Mouse (Mus musculus) CH12.LX (cell line): Measurements from ENCODE around the gene Odf4. TPM values are rescaled to one million over a fixed set of nuclear protein-coding genes. Genes with fewer than 3 reads are reported as not detected.
A peak's percentile ranks its signal among the peaks of the same experiment; 100 is the strongest.

Experiments used
- DNase-seq: peaks from one replicate; pipeline ENCODE4 v3.0.0-alpha.2; 2013; ENCODE audit errors: extremely low read depth
- H3K27ac ChIP-seq: 2 replicates; pipeline ENCODE4 v1.5.1; 2012; ENCODE audit warnings: low read depth, mild to moderate bottlenecking, control low read depth, moderate library complexity; ENCODE audit not compliant: insufficient read depth
- H3K27me3 ChIP-seq: replicated peaks from 2 replicates; pipeline ENCODE3; 2012; ENCODE audit warnings: inconsistent platforms
- H3K36me3 ChIP-seq, 2 experiments: replicated peaks in 1 of 2; 2 replicates each; pipeline versions ENCODE3 to v1.6.1; 2012; ENCODE audit warnings: inconsistent platforms in 1 of 2, low read length in 1 of 2, mild to moderate bottlenecking in 1 of 2, mixed read lengths in 1 of 2, moderate library complexity in 1 of 2; ENCODE audit not compliant: control insufficient read depth in 1 of 2, insufficient read depth in 1 of 2
- H3K4me1 ChIP-seq, 2 experiments: 2 replicates each; pipeline ENCODE4 v1.6.1; 2012; ENCODE audit warnings: inconsistent platforms in 1 of 2, moderate library complexity in 1 of 2; ENCODE audit not compliant: insufficient read depth in 2 of 2, control insufficient read depth in 1 of 2
- H3K4me2 ChIP-seq: 2 replicates; pipeline ENCODE4 v1.6.1; 2012; ENCODE audit warnings: low read depth, mild to moderate bottlenecking, control low read depth; ENCODE audit not compliant: poor library complexity, insufficient read depth, severe bottlenecking
- H3K4me3 ChIP-seq, 3 experiments: fragments of 150-350 bp in 1 of 3; sonication (generic) in 1 of 3; replicated peaks in 1 of 3; 2 replicates each; pipeline versions ENCODE3 to v1.5.1; 2011 to 2012; ENCODE audit warnings: low read depth in 2 of 3, low read length in 2 of 3, mild to moderate bottlenecking in 2 of 3, moderate library complexity in 2 of 3, control low read depth in 1 of 3, improper control_type of control experiment in 1 of 3, inconsistent platforms in 1 of 3, mixed read lengths in 1 of 3; ENCODE audit not compliant: poor library complexity in 1 of 3
- H3K79me2 ChIP-seq: replicated peaks from 2 replicates; pipeline ENCODE4 v1.6.1; 2012; ENCODE audit warnings: mild to moderate bottlenecking, moderate library complexity; ENCODE audit not compliant: control insufficient read depth, poor library complexity, insufficient read depth, severe bottlenecking; ENCODE audit errors: extremely low read depth
- H3K9ac ChIP-seq: 2 replicates; pipeline ENCODE4 v1.6.1; 2012; ENCODE audit warnings: low read depth, mild to moderate bottlenecking, control low read depth, moderate library complexity; ENCODE audit not compliant: insufficient read depth
- H3K9me3 ChIP-seq: replicated peaks from 2 replicates; pipeline ENCODE3; 2012; ENCODE audit warnings: low read length, inconsistent platforms, mixed read lengths
- CHD1 ChIP-seq: IDR thresholded peaks from 2 replicates; pipeline ENCODE4 v1.6.1; 2012; ENCODE audit warnings: low read depth, low read length, improper control_type of control experiment, inconsistent platforms
- CTCF ChIP-seq, 2 experiments: IDR thresholded peaks in 1 of 2; conservative IDR thresholded peaks in 1 of 2; 2 replicates each; pipeline ENCODE4 v1.5.1; 2011 to 2012; ENCODE audit warnings: low read depth in 2 of 2, low read length in 2 of 2, improper control_type of control experiment in 1 of 2, inconsistent platforms in 1 of 2, mild to moderate bottlenecking in 1 of 2, moderate library complexity in 1 of 2
- E2F4 ChIP-seq: IDR thresholded peaks from 2 replicates; pipeline ENCODE4 v1.6.1; 2011; ENCODE audit warnings: low read depth, low read length, improper control_type of control experiment; ENCODE audit not compliant: insufficient replicate concordance
- ELF1 ChIP-seq: IDR thresholded peaks from 2 replicates; pipeline ENCODE4 v1.6.1; 2014; ENCODE audit warnings: low read depth, mild to moderate bottlenecking, inconsistent platforms, low read length, improper control_type of control experiment
- EP300 ChIP-seq: IDR thresholded peaks from 2 replicates; pipeline ENCODE4 v1.6.1; 2011; ENCODE audit warnings: low read length, improper control_type of control experiment
- ETS1 ChIP-seq: conservative IDR thresholded peaks from 2 replicates; pipeline ENCODE4 v1.6.1; 2012; ENCODE audit warnings: low read depth, mild to moderate bottlenecking, inconsistent platforms, low read length, improper control_type of control experiment, moderate library complexity
- GABPA ChIP-seq: IDR thresholded peaks from 2 replicates; pipeline ENCODE4 v1.6.1; 2012; ENCODE audit warnings: low read depth, low read length, improper control_type of control experiment, inconsistent platforms; ENCODE audit not compliant: insufficient replicate concordance
- JUND ChIP-seq: conservative IDR thresholded peaks from 2 replicates; pipeline ENCODE4 v1.6.1; 2011; ENCODE audit warnings: low read depth, low read length, improper control_type of control experiment
- MAX ChIP-seq: IDR thresholded peaks from 2 replicates; pipeline ENCODE4 v1.6.1; 2011; ENCODE audit warnings: low read length, improper control_type of control experiment
- MAZ ChIP-seq: IDR thresholded peaks from 2 replicates; pipeline ENCODE4 v1.6.1; 2012; ENCODE audit warnings: low read depth, mild to moderate bottlenecking, inconsistent platforms, low read length, improper control_type of control experiment, moderate library complexity
- MEF2A ChIP-seq: IDR thresholded peaks from 2 replicates; pipeline ENCODE4 v1.6.1; 2014; ENCODE audit warnings: low read depth, mild to moderate bottlenecking, inconsistent platforms, low read length, improper control_type of control experiment, borderline replicate concordance
- MXI1 ChIP-seq: IDR thresholded peaks from 2 replicates; pipeline ENCODE4 v1.6.1; 2011; ENCODE audit warnings: mild to moderate bottlenecking, low read depth, low read length, improper control_type of control experiment
- MYC ChIP-seq: IDR thresholded peaks from 2 replicates; pipeline ENCODE4 v1.6.1; 2011; ENCODE audit warnings: low read depth, mild to moderate bottlenecking, improper control_type of control experiment, low read length
- POLR2A ChIP-seq: IDR thresholded peaks from 2 replicates; pipeline ENCODE4 v1.6.1; 2011; ENCODE audit warnings: low read depth, mild to moderate bottlenecking, improper control_type of control experiment, low read length
- RAD21 ChIP-seq: IDR thresholded peaks from 2 replicates; pipeline ENCODE4 v1.6.1; 2011; ENCODE audit warnings: low read depth, mild to moderate bottlenecking, low read length, improper control_type of control experiment, moderate library complexity
- SIN3A ChIP-seq: IDR thresholded peaks from 2 replicates; pipeline ENCODE4 v1.6.1; 2012; ENCODE audit warnings: low read length, improper control_type of control experiment, inconsistent platforms
- SMC3 ChIP-seq: IDR thresholded peaks from 2 replicates; pipeline ENCODE4 v1.6.1; 2011; ENCODE audit warnings: low read depth, low read length, improper control_type of control experiment
- TBP ChIP-seq: conservative IDR thresholded peaks from 2 replicates; pipeline ENCODE4 v1.6.1; 2011; ENCODE audit warnings: low read depth, low read length, improper control_type of control experiment
- USF1 ChIP-seq: IDR thresholded peaks from 2 replicates; pipeline ENCODE4 v1.6.1; 2014; ENCODE audit warnings: low read depth, mild to moderate bottlenecking, inconsistent platforms, low read length, improper control_type of control experiment
- dilution Hi-C: fragments of 300-500 bp; cut with MboI; formaldehyde crosslinking; loops from 2 replicates; pipeline ENCODE4 v1.14.3; 2020; ENCODE audit warnings: low sequenced_read_pairs; ENCODE audit not compliant: extremely low pct_unique_long_range_greater_than_20kb, extremely low pct_ligation_motif_present
- in situ Hi-C: fragments of 300-500 bp; cut with MboI; formaldehyde crosslinking; loops from 3 replicates; pipeline ENCODE4 v1.14.3; 2019; ENCODE audit warnings: low sequenced_read_pairs, low pct_ligation_motif_present, low pct_unique_long_range_greater_than_20kb, mixed read lengths
- polyA plus RNA-seq: library from polyadenylated mRNA; unstranded; fragments of >175 nt; gene quantifications from 2 replicates; pipeline ENCODE4 v1.2.1, GENCODE M21; 2012; ENCODE audit warnings: low read depth; ENCODE audit not compliant: insufficient read length
- total RNA-seq, 2 experiments: library from RNA; depleted of rRNA; stranded (reverse); fragments of 300-350 nt in 1 of 2; fragments of >200 nt in 1 of 2; gene quantifications; 2 replicates each; pipeline ENCODE4 v1.2.3; 2012 to 2014

Odf4 gene
- total and polyA plus RNA-seq, 3 experiments: not detected

DNA sequence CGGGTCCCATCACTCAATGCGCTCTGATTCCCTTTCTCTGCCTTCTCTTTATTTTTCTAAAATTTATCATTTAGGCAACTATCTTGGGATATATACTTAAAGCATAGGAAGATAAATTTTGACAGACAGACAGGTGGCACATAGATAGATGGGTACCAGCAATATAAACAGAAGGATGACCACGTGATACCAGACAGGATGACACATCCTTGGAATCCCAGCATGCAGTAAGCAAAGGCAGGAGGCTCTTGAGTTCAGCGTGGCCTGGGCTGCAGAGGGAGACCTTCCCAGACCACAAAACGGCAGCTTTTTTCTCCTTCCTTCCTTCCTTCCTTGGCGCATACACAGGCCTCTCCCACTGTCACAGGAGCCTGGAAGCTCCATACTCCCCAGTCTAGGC, 29.0 kb downstream of the Odf4 start:
- in situ Hi-C loops: no loop called here
- peaks cover 15% of the 10 kb centered on the region for H3K79me2 ChIP-seq

GRCm38 (mm10) chr11:68897120-68897519, 29.8 kb downstream of the Odf4 start:
- in situ Hi-C loops (no loop called here), dilution Hi-C loops (no loop called here)
- no peak overlapping the region for H3K9ac ChIP-seq
- no peaks in the 10 kb centered on the region for H3K36me3 ChIP-seq
- peaks cover 5% of the 10 kb centered on the region for H3K9me3 ChIP-seq
- peak; percentile 66; the same call in 1 of the 2 replicates for TF ChIP-seq MYC
- TF ChIP-seq ELF1: no peak
- TF ChIP-seq CTCF (conservative IDR thresholded peaks at IDR 0.05 in 1 of 2, IDR thresholded peaks at IDR 0.05 in 1 of 2; ENCODE audit: low read depth in 2 of 2, low read length in 2 of 2): peak; percentile 98
- peak; percentile 56 for TF ChIP-seq SMC3
- TF ChIP-seq RAD21: peak; percentile 28
- H3K27me3 ChIP-seq: peaks cover 27% of the 10 kb centered on the region
- H3K79me2 ChIP-seq: peaks cover 7% of the 10 kb centered on the region
- no peak overlapping the region for H3K4me2 ChIP-seq
- H3K27ac ChIP-seq: no peak overlapping the region
- H3K4me3 ChIP-seq: no peak overlapping the region
- DNase-seq: peak; percentile 68
- peaks cover 0 to 5% of the 10 kb centered on the region in 2 experiments; a peak in 1 of 4 replicates for H3K4me1 ChIP-seq

More for the DNA sequence above, 29.0 kb downstream of the Odf4 start:
- Histone ChIP-seq H3K27me3 (peaks cover 24% of the 10 kb centered on the region), H3K36me3 (peaks cover 2 to 7% of the 10 kb centered on the region in 2 experiments), H3K4me2 (no peak overlapping the region), H3K4me1 (peaks cover under 1 to 6% of the 10 kb centered on the region in 2 experiments; a peak in 2 of 4 replicates), H3K4me3 (no peak overlapping the region)
- DNase-seq: no peak
- dilution Hi-C loops: no loop called here
- TF ChIP-seq MAX (no peak), POLR2A (no peak), MEF2A (no peak), JUND (no peak), CHD1 (no peak), SIN3A (no peak), ETS1 (no peak), CTCF (conservative IDR thresholded peaks at IDR 0.05 in 1 of 2, IDR thresholded peaks at IDR 0.05 in 1 of 2; ENCODE audit: low read depth in 2 of 2, low read length in 2 of 2) (no peak), MAZ (no peak), EP300 (no peak), MXI1 (no peak), USF1 (no peak), E2F4 (no peak), TBP (no peak), GABPA (no peak)
- TF ChIP-seq, all 38 proteins: peak for 0
- Histone ChIP-seq H3K27ac (no peak overlapping the region), H3K9me3 (peaks cover 5% of the 10 kb centered on the region), H3K9ac (no peak overlapping the region)
